Comparison of ENCODE assay signal across 11 mouse cellular contexts in genomic region chr4:140500766-140501165, GRCm38 (mm10).
"Had no signal": no experiment of that assay in that cellular context is flagged by ENCODE, and none has a peak within 500 bp of the region (broad histone marks: within the 10 kb centered on the region; RNA-seq: fewer than 3 reads in every experiment).

No protein-coding gene starts in this region.

- H3K9me3 ChIP-seq: liver, embryonic 15.5 days; midbrain, embryonic 15.5 days had no signal

- H3K4me2 ChIP-seq: liver, embryonic 11.5 days; liver, embryonic 15.5 days; midbrain, embryonic 15.5 days had no signal

- H3K9ac ChIP-seq: liver, embryonic 15.5 days; midbrain, embryonic 15.5 days had no signal

- H3K4me1 ChIP-seq: liver, embryonic 15.5 days had no signal

- H3K27me3 ChIP-seq: liver, embryonic 15.5 days; midbrain, embryonic 15.5 days had no signal

- H3K27ac ChIP-seq: liver, embryonic 15.5 days; midbrain, embryonic 15.5 days had no signal

- ATAC-seq: lung, postnatal 0 days; midbrain, embryonic 15.5 days had no signal

- H3K4me3 ChIP-seq: liver, embryonic 15.5 days; midbrain, embryonic 15.5 days had no signal

- H3K36me3 ChIP-seq: liver, embryonic 15.5 days; midbrain, embryonic 15.5 days had no signal

- DNase-seq: kidney, postnatal 36 days; layer of hippocampus, adult 9-11 months; left cerebral cortex, postnatal 4 days; lung, adult 2 months; lung, postnatal 36 days; right cerebral cortex, postnatal 25 days; thymus, postnatal 4 days had no signal
